Mouse (Mus musculus) cerebellum, postnatal 14 days (tissue): Measurements from ENCODE around the gene Cyp2a5.
"Not testable (repeated sequence)": the region's sequence is repeated elsewhere in the genome, so short reads cannot be mapped to it uniquely, and the experiment has no call there.

ENCODE experiments used
- DNase-seq, 2 experiments: peaks; one replicate each; pipeline ENCODE4 v3.0.0; 2021; ENCODE audit warnings: mixed read lengths in 2 of 2

Cyp2a5 gene

GRCm38 (mm10) chr7:26835059-26835458 is at the start of gene Cyp2a5:
Cyp2a5 (plus strand) TSS chr7:26835305.
- not testable (repeated sequence) for DNase-seq

GRCm38 (mm10) chr7:26786013-26786412 is 49.1 kb upstream of the Cyp2a5 start:
- DNase-seq: not testable (repeated sequence)

GRCm38 (mm10) chr7:26789984-26790383 is 45.1 kb upstream of the Cyp2a5 start:
- no peak for DNase-seq

- no peak for DNase-seq
Measured at GRCm38 (mm10) chr7:26800104-26800503, 35.0 kb upstream of the Cyp2a5 start.

DNA sequence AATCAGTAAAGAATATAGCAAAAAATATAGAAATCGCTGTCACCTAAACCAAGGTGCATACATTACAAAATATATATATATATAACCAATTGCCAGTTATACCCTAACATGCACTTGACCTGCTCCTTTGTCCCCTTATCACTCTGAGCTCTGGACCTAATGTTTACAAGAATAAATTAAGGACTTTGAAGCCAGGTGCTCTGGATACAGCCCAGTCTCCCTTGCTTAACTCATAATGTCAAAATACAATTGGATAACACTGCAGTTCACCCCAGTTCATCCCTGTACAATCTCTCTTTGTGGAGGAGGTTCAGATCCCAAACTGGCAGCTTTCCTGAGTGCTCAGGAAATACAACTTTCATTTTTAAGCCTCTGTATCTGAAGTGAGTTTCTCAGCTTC is 34.1 kb upstream of the Cyp2a5 start:
- DNase-seq: no peak

- DNase-seq: no peak
Measured at GRCm38 (mm10) chr7:26808592-26808991, 26.5 kb upstream of the Cyp2a5 start, which contains the start of gene Cyp2g1. Cyp2g1 (plus strand) TSS chr7:26808892.

- DNase-seq: not testable (repeated sequence)
Measured at GRCm38 (mm10) chr7:26831556-26832292, 3.4 kb upstream of the Cyp2a5 start.

GRCm38 (mm10) chr7:26832668-26833067 is 2.4 kb upstream of the Cyp2a5 start:
- DNase-seq: not testable (repeated sequence)

DNA sequence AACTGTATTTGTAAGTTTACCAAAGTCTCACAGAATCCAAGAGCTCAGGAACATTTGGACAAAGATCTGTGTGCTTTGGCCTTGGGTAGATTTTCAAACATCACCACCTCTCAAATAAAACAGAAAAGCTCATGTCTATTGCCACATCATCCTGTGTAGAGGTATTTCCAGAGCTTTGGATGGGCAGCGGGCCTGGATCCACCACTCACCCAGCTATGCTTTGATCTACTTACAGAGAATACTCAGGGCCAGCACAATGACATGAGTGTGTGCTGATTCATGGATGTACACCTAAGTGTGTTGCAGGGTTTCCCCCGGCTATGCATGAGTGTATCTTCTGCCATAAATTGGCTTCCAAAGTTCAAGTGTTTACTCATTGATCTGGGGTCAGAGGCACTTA is 8.3 kb downstream of the Cyp2a5 start:
- DNase-seq: not testable (repeated sequence)

GRCm38 (mm10) chr7:26850063-26850462 is 15.0 kb downstream of the Cyp2a5 start:
- not testable (repeated sequence) for DNase-seq

DNA sequence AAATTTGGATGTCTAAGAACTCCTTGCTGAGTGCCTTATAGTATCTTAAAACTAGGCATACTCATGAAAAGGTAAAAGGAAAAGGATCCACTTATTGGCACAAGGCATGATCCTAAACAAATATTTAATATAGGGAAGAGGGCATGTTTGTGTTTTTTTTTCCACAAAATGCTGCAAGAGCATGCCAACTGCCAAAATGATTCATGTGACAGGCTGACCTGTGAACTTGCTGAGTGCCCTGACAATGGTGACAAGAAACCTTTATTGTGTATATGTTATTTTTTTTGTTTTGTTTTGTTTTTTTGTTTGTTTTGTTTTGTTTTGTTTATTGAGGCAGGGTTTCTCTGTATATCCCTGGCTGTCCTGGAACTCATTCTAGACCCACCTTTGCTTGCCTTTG is 43.5 kb downstream of the Cyp2a5 start:
- not testable (repeated sequence) for DNase-seq

DNA sequence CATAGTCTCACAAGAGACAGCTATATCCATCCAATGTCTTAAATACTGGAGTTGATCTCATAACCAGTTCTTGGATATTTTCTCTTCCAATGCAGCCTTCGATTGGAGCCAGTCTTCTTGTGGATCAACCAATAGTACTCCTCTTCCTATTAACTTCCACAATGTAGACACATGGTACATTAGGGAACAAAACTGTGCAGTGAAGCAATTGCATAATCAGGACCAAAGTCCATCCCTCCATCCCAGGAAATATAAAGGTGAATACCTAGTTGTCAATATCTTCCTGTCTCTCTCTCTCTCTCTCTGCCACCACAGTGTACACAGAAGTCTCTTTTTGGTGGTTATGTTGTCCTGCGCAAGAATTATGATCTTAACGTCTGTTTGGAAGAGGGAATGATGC is 45.5 kb downstream of the Cyp2a5 start:
- DNase-seq: not testable (repeated sequence)
